Comparison of ENCODE assay signal across 7 mouse cellular contexts in the genomic region with DNA sequence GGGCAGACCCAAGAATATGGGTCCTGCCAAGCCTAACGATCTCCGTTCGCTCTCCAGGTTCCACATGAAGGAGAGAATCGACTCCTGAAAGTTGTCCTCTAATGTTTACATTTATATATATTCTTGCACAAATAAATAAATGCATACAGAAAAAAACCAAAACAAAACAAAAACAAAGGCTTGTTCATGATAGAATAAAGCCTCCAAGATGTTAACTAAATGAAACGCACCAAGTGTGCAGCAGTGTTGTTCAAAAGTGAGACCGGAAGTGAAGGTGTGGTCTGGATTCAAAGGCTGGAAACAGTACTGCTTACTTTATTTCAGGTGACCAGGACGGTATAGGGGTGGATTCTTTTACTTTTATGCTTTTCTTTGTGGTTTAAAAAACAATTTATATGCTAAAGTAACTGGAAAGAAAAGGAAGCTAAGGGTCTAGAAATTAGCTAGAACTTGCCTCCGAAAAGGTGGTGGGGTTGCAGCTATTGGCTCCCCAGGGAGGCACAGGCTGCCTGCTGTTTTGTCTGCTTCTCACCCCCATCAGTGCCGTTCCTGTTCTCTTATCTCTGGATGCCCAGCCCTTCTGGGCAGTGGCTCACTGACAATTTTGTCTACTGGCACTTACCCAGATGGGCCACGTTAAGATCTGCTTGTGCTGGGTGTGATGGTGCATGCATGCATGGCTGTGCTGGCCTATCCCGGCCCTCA. TPM values are rescaled to one million over a fixed set of nuclear protein-coding genes. Genes with fewer than 3 reads are reported as not detected.
DNase-seq lines count a peak whose midpoint lies in the region; ATAC-seq and TF ChIP-seq lines count a peak whose summit lies in the region.

No protein-coding gene starts in this region.

- H3K27me3 ChIP-seq in CH12.LX (replicated peaks): peaks cover 11% of the 10 kb centered on the region
- no peaks in the 10 kb centered on the region for H3K27me3 ChIP-seq in embryonic facial prominence, embryonic 13.5 days
- no peaks in the 10 kb centered on the region; the same call in 1 of the 2 replicates for H3K27me3 ChIP-seq in liver, embryonic 14.5 days (ENCODE audit: control insufficient read depth, insufficient read depth, low read length)

- peaks cover 29% of the 10 kb centered on the region for H3K79me2 ChIP-seq in CH12.LX (replicated peaks; ENCODE audit: control insufficient read depth, extremely low read depth, insufficient read depth, poor library complexity, severe bottlenecking)

- in situ Hi-C loops in CH12.LX (cut with MboI; ENCODE audit: low pct_ligation_motif_present, low pct_unique_long_range_greater_than_20kb, low sequenced_read_pairs): no loop called here

- H3K9ac ChIP-seq in CH12.LX (ENCODE audit: insufficient read depth, low read depth): peak overlapping the region; percentile 83
- H3K9ac ChIP-seq in embryonic facial prominence, embryonic 13.5 days: peak overlapping the region; percentile 98
- H3K9ac ChIP-seq in liver, embryonic 14.5 days (replicated peaks): peak overlapping the region; percentile 96

- peaks cover 11 to 21% of the 10 kb centered on the region in 2 experiments for H3K36me3 ChIP-seq in CH12.LX (replicated peaks in 1 of 2; ENCODE audit: control insufficient read depth in 1 of 2, insufficient read depth in 1 of 2, low read length in 1 of 2)
- H3K36me3 ChIP-seq in embryonic facial prominence, embryonic 13.5 days: peaks cover 18% of the 10 kb centered on the region
- H3K36me3 ChIP-seq in liver, embryonic 14.5 days (replicated peaks; ENCODE audit: control insufficient read depth, insufficient read depth, low read depth): peaks cover 16% of the 10 kb centered on the region

- TF ChIP-seq POLR2A in CH12.LX (IDR thresholded peaks at IDR 0.05; ENCODE audit: low read depth, low read length): no peak

- dilution Hi-C loops in CH12.LX (cut with MboI; ENCODE audit: extremely low pct_ligation_motif_present, extremely low pct_unique_long_range_greater_than_20kb, low sequenced_read_pairs): no loop called here

- peaks cover 14% of the 10 kb centered on the region for H3K9me3 ChIP-seq in CH12.LX (replicated peaks; ENCODE audit: low read length)
- H3K9me3 ChIP-seq in embryonic facial prominence, embryonic 13.5 days: no peaks in the 10 kb centered on the region
- no peaks in the 10 kb centered on the region for H3K9me3 ChIP-seq in liver, embryonic 14.5 days (ENCODE audit: control insufficient read depth, low read length)

- H3K4me2 ChIP-seq in CH12.LX (ENCODE audit: insufficient read depth, low read depth, poor library complexity, severe bottlenecking): peak overlapping the region; percentile 65
- peak overlapping the region; percentile 93 for H3K4me2 ChIP-seq in embryonic facial prominence, embryonic 13.5 days
- H3K4me2 ChIP-seq in liver, embryonic 14.5 days (ENCODE audit: low read depth): peak overlapping the region; percentile 79

- H3K4me1 ChIP-seq in CH12.LX (ENCODE audit: control insufficient read depth in 1 of 2, insufficient read depth in 2 of 2): peaks cover 4 to 27% of the 10 kb centered on the region in 2 experiments; a peak in 3 of 4 replicates
- peaks cover 22% of the 10 kb centered on the region for H3K4me1 ChIP-seq in embryonic facial prominence, embryonic 13.5 days
- peaks cover 15 to 23% of the 10 kb centered on the region in 2 experiments for H3K4me1 ChIP-seq in liver, embryonic 14.5 days (replicated peaks; ENCODE audit: control insufficient read depth in 2 of 2, insufficient read depth in 2 of 2, low read length in 1 of 2)

- no peak for TF ChIP-seq RAD21 in CH12.LX (IDR thresholded peaks at IDR 0.05; ENCODE audit: low read depth, low read length)

- H3K4me3 ChIP-seq in CH12.LX (replicated peaks in 1 of 3; ENCODE audit: low read depth in 2 of 3, low read length in 2 of 3, poor library complexity in 1 of 3): peak overlapping the region; percentile 79 to 96 (median 93)
- H3K4me3 ChIP-seq in embryonic facial prominence, embryonic 13.5 days: peak overlapping the region; percentile 95
- peak overlapping the region; percentile 86 to 95 for H3K4me3 ChIP-seq in liver, embryonic 14.5 days (ENCODE audit: insufficient read depth in 1 of 2, low read depth in 2 of 2, low read length in 2 of 2)

- WGBS in embryonic facial prominence, embryonic 13.5 days: 34% methylated on average over 11 of the region's 11 CpGs
- 8% methylated on average over 11 of the region's 11 CpGs for WGBS in liver, embryonic 14.5 days (ENCODE audit: insufficient replicate concordance)

- no peak overlapping the region for H3K27ac ChIP-seq in CH12.LX (ENCODE audit: insufficient read depth, low read depth)
- H3K27ac ChIP-seq in embryonic facial prominence, embryonic 13.5 days: peak overlapping the region; percentile 91
- H3K27ac ChIP-seq in liver, embryonic 14.5 days: peak overlapping the region; percentile 89

- peak; percentile 49 for DNase-seq in CH12.LX (ENCODE audit: extremely low read depth)
- DNase-seq in T-cell, adult 2 months (ENCODE audit: low spot score): peak; percentile 10
- peak; percentile 73 to 81 (median 81) for DNase-seq in liver, embryonic 14.5 days (ENCODE audit: low read depth in 3 of 3, low spot score in 3 of 3)
- peak; percentile 27 for DNase-seq in skeletal muscle tissue, adult 2 months (ENCODE audit: low read depth, low spot score)
- no peak for DNase-seq in retina, embryonic 14.5 days (ENCODE audit: low spot score)

- ATAC-seq in embryonic facial prominence, embryonic 13.5 days (ENCODE audit: insufficient number of reproducible peaks, insufficient read depth, low FRiP score, low TSS enrichment, low read depth): no peak
- peak; percentile 56 to 64; a peak in 3 of 4 replicates for ATAC-seq in hematopoietic stem cell, adult 5-6 weeks (replicated peaks in 1 of 2; ENCODE audit: insufficient read depth in 1 of 2, low FRiP score in 2 of 2, low TSS enrichment in 1 of 2, low read depth in 1 of 2, poor library complexity in 2 of 2, severe bottlenecking in 2 of 2)
- ATAC-seq in liver, embryonic 14.5 days (ENCODE audit: insufficient read depth): peak; percentile 87

- no peak for TF ChIP-seq CTCF in CH12.LX (conservative IDR thresholded peaks at IDR 0.05 in 1 of 2, IDR thresholded peaks at IDR 0.05 in 1 of 2; ENCODE audit: low read depth in 2 of 2, low read length in 2 of 2)
- TF ChIP-seq CTCF in liver, embryonic 14.5 days (IDR thresholded peaks at IDR 0.05; ENCODE audit: low read depth): no peak

- TF ChIP-seq EP300 in CH12.LX (IDR thresholded peaks at IDR 0.05; ENCODE audit: low read length): no peak
- peak; percentile 76 for TF ChIP-seq EP300 in liver, embryonic 14.5 days (IDR thresholded peaks at IDR 0.05; ENCODE audit: low read depth)

TF ChIP-seq in CH12.LX, 34 proteins besides CTCF, POLR2A, EP300 and RAD21:
- TF ChIP-seq JUN (IDR thresholded peaks at IDR 0.05; ENCODE audit: insufficient read depth, low read depth, low read length) (no peak), MYC (IDR thresholded peaks at IDR 0.05; ENCODE audit: low read depth, low read length) (0 out of 2 replicates have a peak, but pooled peaks have one; percentile 15), MXI1 (IDR thresholded peaks at IDR 0.05; ENCODE audit: low read depth, low read length) (no peak), BHLHE40 (IDR thresholded peaks at IDR 0.05; ENCODE audit: low read depth, low read length) (0 out of 2 replicates have a peak, but pooled peaks have one; percentile 22), ELF1 (IDR thresholded peaks at IDR 0.05; ENCODE audit: low read depth, low read length) (peak; percentile 58; the same call in 1 of the 2 replicates), IRF4 (IDR thresholded peaks at IDR 0.05; ENCODE audit: low read depth, low read length) (peak; percentile 21; the same call in 1 of the 2 replicates)

RNA-seq across cellular contexts. Expression of gene Brd7, which starts 0.6 kb away (rescaled TPM):
- total RNA-seq in CH12.LX (2012; rRNA removed): 46.3 and 46.6 TPM in 2 replicates
- 31.9 and 41.1 TPM in 2 replicates for total RNA-seq in CH12.LX (2014; rRNA removed)
- polyA plus RNA-seq in CH12.LX (2012; ENCODE audit: insufficient read length, low read depth): 106 and 134 TPM in 2 replicates
- polyA plus RNA-seq in embryonic facial prominence, embryonic 13.5 days (2015; fragmentation: Nextera tagmentation; extraction: Ambion mirVana): 77.2 and 85.2 TPM in 2 replicates
- 53.3 and 67.8 TPM in 2 replicates for total RNA-seq in hematopoietic stem cell, adult 5-6 weeks (2017)
- 16.3 and 27.5 TPM in 2 replicates for polyA plus RNA-seq in liver, embryonic 14.5 days (2012; rRNA removed)
- polyA plus RNA-seq in liver, embryonic 14.5 days (2014; fragmentation: Nextera tagmentation; extraction: Ambion mirVana): 35.5 and 37.1 TPM in 2 replicates
